Mouse (Mus musculus) stomach, postnatal 0 days (tissue): ENCODE results near the gene Slc12a6. TPM values are rescaled to one million over a fixed set of nuclear protein-coding genes. Genes with fewer than 3 reads are reported as not detected.

Experiments used
- ATAC-seq: fragments of 200-750 bp; cut with Nextera tagmentation; 2 replicates; pipeline ENCODE4 v1.8.0; 2017; ENCODE audit not compliant: low FRiP score, low TSS enrichment
- DNase-seq: peaks from one replicate; pipeline ENCODE4 v3.0.0-alpha.2; 2016; ENCODE audit warnings: low spot score
- H3K27ac ChIP-seq: fragments of 300-500 bp; sonication (generic); replicated peaks from 2 replicates; pipeline ENCODE4 v1.5.1; 2014; ENCODE audit warnings: mild to moderate bottlenecking, control low read depth
- H3K27me3 ChIP-seq: fragments of 300-500 bp; sonication (generic); 2 replicates; pipeline ENCODE4 v1.6.1; 2014; ENCODE audit warnings: low read length; ENCODE audit not compliant: control insufficient read depth, insufficient read depth
- H3K36me3 ChIP-seq: fragments of 300-500 bp; sonication (generic); 2 replicates; pipeline ENCODE4 v1.6.1; 2014; ENCODE audit warnings: low read length, mixed read lengths; ENCODE audit not compliant: control insufficient read depth, insufficient read depth
- H3K4me1 ChIP-seq: fragments of 300-500 bp; sonication (generic); replicated peaks from 2 replicates; pipeline ENCODE4 v1.6.1; 2014; ENCODE audit warnings: antibody characterized with exemption; ENCODE audit not compliant: control insufficient read depth, insufficient read depth
- H3K4me2 ChIP-seq: fragments of 300-500 bp; sonication (generic); replicated peaks from 2 replicates; pipeline ENCODE4 v1.6.1; 2014; ENCODE audit warnings: low read depth, mild to moderate bottlenecking, control low read depth, moderate library complexity
- H3K4me3 ChIP-seq: fragments of 300-500 bp; sonication (generic); 2 replicates; pipeline ENCODE4 v1.5.1; 2014; ENCODE audit warnings: low read depth, low read length, control low read depth
- H3K9ac ChIP-seq: fragments of 300-500 bp; sonication (generic); 2 replicates; pipeline ENCODE4 v1.6.1; 2014; ENCODE audit warnings: mild to moderate bottlenecking, low read length, control low read depth, mixed read lengths
- H3K9me3 ChIP-seq: fragments of 300-500 bp; sonication (generic); 2 replicates; pipeline ENCODE4 v1.6.1; 2016; ENCODE audit warnings: low read length; ENCODE audit not compliant: control insufficient read depth
- CTCF ChIP-seq: IDR thresholded peaks from 2 replicates; pipeline ENCODE4 v1.5.1; 2016; ENCODE audit warnings: antibody characterized with exemption, low read depth, mild to moderate bottlenecking, moderate library complexity
- EP300 ChIP-seq: optimal IDR thresholded peaks from 2 replicates; pipeline ENCODE3; 2016; ENCODE audit warnings: antibody characterized with exemption
- WGBS: fragments of 180-500 bp; shearing (Covaris S2); extraction: QIAGEN DNeasy Blood & Tissue Kit; methylation state at CpG from one replicate; pipeline ENCODE4 v1.1.7; 2014; 5-methylcytosine and 5-hydroxymethylcytosine counted together
- polyA plus RNA-seq: library from polyadenylated mRNA; unstranded; fragments of >200 nt; fragmentation: Nextera tagmentation; extraction: Ambion mirVana; gene quantifications from 2 replicates; pipeline ENCODE4 v1.2.1, GENCODE M21; 2015

The Slc12a6 gene
- polyA plus RNA-seq, 1 experiment from 2014 or later: 5.4 TPM

DNA sequence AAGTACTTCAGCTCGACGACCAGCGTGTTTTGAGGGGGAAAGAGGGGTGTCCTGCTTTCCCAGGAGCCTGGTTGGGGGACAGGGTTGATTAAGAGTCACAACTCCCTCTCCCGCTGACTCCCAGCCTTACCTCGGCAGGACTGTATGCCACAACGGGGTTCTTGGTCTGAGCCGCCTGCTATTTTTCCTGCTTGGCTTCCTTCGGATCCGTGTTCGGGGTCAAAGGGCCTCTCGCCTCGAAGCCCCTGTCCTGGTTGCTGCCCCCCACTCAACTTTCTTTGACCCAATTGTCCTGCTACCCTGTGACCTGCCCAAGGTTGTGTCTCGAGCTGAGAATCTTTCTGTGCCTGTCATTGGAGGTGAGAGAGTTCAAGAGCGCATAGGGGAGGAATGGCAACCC, 23.8 kb upstream of the Slc12a6 start:
- WGBS: 85% methylated on average over 14 of the region's 14 CpGs

DNA sequence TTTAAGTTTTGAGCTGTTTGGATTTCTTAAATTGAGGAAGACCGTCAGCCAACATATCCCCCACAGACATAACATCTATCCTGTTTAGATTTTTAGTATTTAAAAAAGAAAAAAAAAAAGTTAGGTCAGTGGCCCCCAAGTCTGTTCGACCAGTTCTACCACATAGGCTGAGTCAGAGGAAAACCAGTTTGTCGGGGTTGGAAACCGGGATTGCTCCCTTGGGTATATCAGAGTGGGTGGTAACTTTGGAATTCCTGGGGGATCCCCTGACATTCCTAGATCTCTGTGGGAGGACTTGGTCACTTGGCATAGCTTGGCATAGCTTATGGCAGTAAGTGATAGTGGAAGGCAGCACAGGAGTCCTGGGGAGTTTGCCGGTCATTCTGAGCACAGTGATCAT, 20.3 kb upstream of the Slc12a6 start:
- DNase-seq (peak; percentile 71), ATAC-seq (0 out of 2 replicates have a peak, but pooled peaks have one; percentile 27)
- 61% methylated on average over 5 of the region's 5 CpGs for WGBS

More for the DNA sequence above, 23.8 kb upstream of the Slc12a6 start:
- no peak for ATAC-seq
- no peak for TF ChIP-seq CTCF
- no peak for TF ChIP-seq EP300
- Histone ChIP-seq H3K9ac (no peak overlapping the region), H3K4me2 (no peak overlapping the region), H3K9me3 (no peaks in the 10 kb centered on the region), H3K27ac (no peak overlapping the region), H3K36me3 (no peaks in the 10 kb centered on the region), H3K4me1 (no peaks in the 10 kb centered on the region), H3K27me3 (no peaks in the 10 kb centered on the region), H3K4me3 (no peak overlapping the region)
- DNase-seq: no peak

GRCm38 (mm10) chr2:112246193-112246592, 19.4 kb upstream of the Slc12a6 start:
- ATAC-seq: peak; percentile 56; the same call in 1 of the 2 replicates
- Histone ChIP-seq H3K4me3 (no peak overlapping the region), H3K9ac (no peak overlapping the region), H3K9me3 (no peaks in the 10 kb centered on the region), H3K27ac (peak overlapping the region; percentile 67; the same call in 1 of the 2 replicates), H3K36me3 (peaks cover 4% of the 10 kb centered on the region; the same call in 1 of the 2 replicates), H3K27me3 (no peaks in the 10 kb centered on the region), H3K4me2 (no peak overlapping the region), H3K4me1 (no peaks in the 10 kb centered on the region)
- TF ChIP-seq CTCF (no peak), EP300 (no peak)
- peak; percentile 70 for DNase-seq
- WGBS: 50% methylated on average over 6 of the region's 6 CpGs

More for the DNA sequence above, 20.3 kb upstream of the Slc12a6 start:
- H3K27ac ChIP-seq: peak overlapping the region; percentile 67
- no peaks in the 10 kb centered on the region for H3K9me3 ChIP-seq
- no peak overlapping the region for H3K4me2 ChIP-seq
- no peak for TF ChIP-seq CTCF
- peak; percentile 64 for TF ChIP-seq EP300
- no peaks in the 10 kb centered on the region for H3K27me3 ChIP-seq
- H3K4me1 ChIP-seq: no peaks in the 10 kb centered on the region
- H3K9ac ChIP-seq: no peak overlapping the region
- H3K4me3 ChIP-seq: no peak overlapping the region
- H3K36me3 ChIP-seq: peaks cover 4% of the 10 kb centered on the region; the same call in 1 of the 2 replicates

DNA sequence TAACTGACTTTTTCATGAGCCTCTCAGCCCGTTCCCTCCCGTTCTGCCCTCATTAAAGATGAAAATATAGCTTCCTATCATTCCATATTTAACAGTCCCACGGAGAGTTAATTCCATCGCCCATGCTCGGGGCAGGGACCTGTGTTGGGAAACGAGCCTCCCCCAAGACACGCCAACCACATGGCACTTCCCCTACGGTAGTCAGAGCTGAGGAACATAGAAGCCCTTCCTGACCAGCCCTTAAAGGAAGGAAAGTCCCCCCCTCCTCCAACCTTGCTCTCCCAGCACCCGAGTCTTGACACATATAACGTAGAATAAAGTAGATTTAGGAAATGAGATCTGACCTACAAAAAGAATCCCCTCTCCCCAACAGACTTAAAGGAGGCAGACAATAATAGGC, 18.3 kb upstream of the Slc12a6 start:
- 78% methylated on average over 10 of the region's 10 CpGs for WGBS
- no peaks in the 10 kb centered on the region for H3K4me1 ChIP-seq
- DNase-seq: no peak
- H3K4me3 ChIP-seq: no peak overlapping the region
- H3K36me3 ChIP-seq: peaks cover 4% of the 10 kb centered on the region; the same call in 1 of the 2 replicates
- no peaks in the 10 kb centered on the region for H3K9me3 ChIP-seq
- TF ChIP-seq CTCF (no peak), EP300 (no peak)
- no peak overlapping the region for H3K4me2 ChIP-seq
- no peak for ATAC-seq
- H3K9ac ChIP-seq: no peak overlapping the region
- no peaks in the 10 kb centered on the region for H3K27me3 ChIP-seq
- no peak overlapping the region for H3K27ac ChIP-seq

GRCm38 (mm10) chr2:112249780-112250453, 15.7 kb upstream of the Slc12a6 start:
- WGBS: 86% methylated on average over 10 of the region's 10 CpGs
- no peak overlapping the region for H3K9ac ChIP-seq

GRCm38 (mm10) chr2:112254675-112255515, 10.7 kb upstream of the Slc12a6 start:
- Histone ChIP-seq H3K27ac (no peak overlapping the region), H3K4me1 (no peaks in the 10 kb centered on the region), H3K36me3 (no peaks in the 10 kb centered on the region), H3K4me3 (no peak overlapping the region), H3K4me2 (no peak overlapping the region), H3K9me3 (no peaks in the 10 kb centered on the region), H3K9ac (no peak overlapping the region), H3K27me3 (no peaks in the 10 kb centered on the region)
- TF ChIP-seq EP300 (no peak), CTCF (no peak)
- peak; percentile 64; the same call in 1 of the 2 replicates for ATAC-seq
- WGBS: 45% methylated on average over 7 of the region's 7 CpGs
- no peak for DNase-seq

More at GRCm38 (mm10) chr2:112249780-112250453, 15.7 kb upstream of the Slc12a6 start:
- Histone ChIP-seq H3K36me3 (peaks cover 4% of the 10 kb centered on the region; the same call in 1 of the 2 replicates), H3K27ac (no peak overlapping the region), H3K9me3 (no peaks in the 10 kb centered on the region), H3K4me1 (no peaks in the 10 kb centered on the region), H3K27me3 (no peaks in the 10 kb centered on the region), H3K4me2 (no peak overlapping the region), H3K4me3 (no peak overlapping the region)
- no peak for DNase-seq
- ATAC-seq: no peak
- TF ChIP-seq EP300 (no peak), CTCF (no peak)
